Mouse (Mus musculus) naive thymus-derived CD4-positive, alpha-beta T cell, adult 2 months (primary cell): Measurements from ENCODE around the gene Kdelr2.

ENCODE experiments used
- DNase-seq: peaks from one replicate; pipeline ENCODE4 v3.0.0-alpha.2; 2011; ENCODE audit warnings: low read depth

Gene Kdelr2

GRCm38 (mm10) chr5:143401556-143401955 lies 2.1 kb upstream of the Kdelr2 start:
- no peak for DNase-seq

GRCm38 (mm10) chr5:143404148-143404930 lies 701 bp downstream of the Kdelr2 start:
- DNase-seq: peak; percentile 28

GRCm38 (mm10) chr5:143405200-143405599 lies 1.6 kb downstream of the Kdelr2 start:
- no peak for DNase-seq

DNA sequence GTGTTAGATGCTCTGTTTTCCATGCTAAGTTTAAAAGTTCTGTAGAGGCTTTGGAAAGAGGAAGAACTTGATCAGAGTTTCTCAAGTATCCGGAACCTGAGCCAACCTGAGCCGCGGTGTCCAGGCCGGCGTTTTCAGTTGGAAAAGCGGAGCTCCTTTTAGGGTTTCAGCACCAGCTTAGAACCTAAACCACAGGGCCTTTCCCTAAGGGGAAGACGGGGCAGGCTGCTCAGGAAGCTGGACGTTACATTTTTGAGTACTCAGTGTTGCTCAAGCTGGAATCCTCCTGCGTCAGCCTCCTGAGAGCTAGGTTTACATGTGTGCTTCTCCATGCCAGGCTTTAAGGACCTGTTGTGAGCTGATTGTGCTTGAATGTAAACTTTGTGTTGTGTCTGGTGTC lies 2.9 kb downstream of the Kdelr2 start:
- no peak for DNase-seq

DNA sequence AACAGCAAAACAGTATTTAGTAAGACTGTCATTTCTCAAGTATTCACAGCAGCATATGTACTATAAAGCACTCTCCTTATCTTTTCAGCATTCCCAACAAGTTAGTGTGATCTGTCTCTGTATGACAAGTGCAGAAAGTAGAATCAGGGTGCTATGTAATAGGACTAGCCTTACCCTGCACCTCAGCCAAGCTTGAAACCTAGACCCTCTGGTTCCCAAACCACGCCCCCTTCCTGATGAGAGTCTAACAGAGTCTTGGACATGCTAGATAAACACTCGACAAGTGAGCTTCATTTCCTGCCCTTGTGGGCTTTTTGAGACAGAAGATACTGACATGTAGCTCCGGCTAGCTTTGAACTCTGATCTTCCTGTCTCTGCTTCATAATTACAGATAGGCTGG lies 5.6 kb downstream of the Kdelr2 start:
- DNase-seq: no peak

- no peak for DNase-seq
Measured at GRCm38 (mm10) chr5:143410841-143411395, 7.3 kb downstream of the Kdelr2 start.

- DNase-seq: no peak
Measured at GRCm38 (mm10) chr5:143421484-143421883, 17.8 kb downstream of the Kdelr2 start.

- DNase-seq: no peak
Measured at GRCm38 (mm10) chr5:143422990-143423389, 19.4 kb downstream of the Kdelr2 start.

DNA sequence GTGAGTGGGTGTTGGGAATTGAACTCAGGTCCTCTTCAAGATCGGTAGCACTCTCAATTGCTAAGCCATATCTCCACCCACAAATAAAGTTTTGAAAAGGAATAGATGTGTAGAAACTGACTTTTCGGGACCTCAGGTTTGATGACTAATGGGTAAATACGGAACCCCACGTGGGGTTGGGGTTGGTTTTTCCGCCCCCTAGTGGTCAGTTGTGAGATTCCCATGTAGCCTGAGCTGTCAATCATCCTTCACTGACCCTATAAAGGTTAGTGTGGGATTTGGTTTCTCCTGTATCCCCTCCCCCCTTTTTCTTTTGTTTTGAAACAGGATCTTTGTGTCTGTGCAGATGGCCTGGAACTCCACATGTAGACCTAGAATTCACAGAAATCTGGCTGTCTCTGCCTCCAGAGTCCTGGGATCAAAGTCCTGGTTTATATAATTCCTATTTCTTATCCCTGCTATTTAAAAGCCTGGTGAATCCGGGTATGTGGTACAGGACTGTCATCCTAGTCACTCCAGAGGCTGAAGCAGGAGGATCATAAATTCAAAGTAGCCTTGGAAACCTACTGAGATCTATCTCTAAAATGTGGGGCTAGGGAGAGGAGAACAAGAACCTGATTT lies 20.4 kb downstream of the Kdelr2 start:
- peak; percentile 81 for DNase-seq

GRCm38 (mm10) chr5:143434421-143434820 lies 30.8 kb downstream of the Kdelr2 start:
- DNase-seq: peak; percentile 83

DNA sequence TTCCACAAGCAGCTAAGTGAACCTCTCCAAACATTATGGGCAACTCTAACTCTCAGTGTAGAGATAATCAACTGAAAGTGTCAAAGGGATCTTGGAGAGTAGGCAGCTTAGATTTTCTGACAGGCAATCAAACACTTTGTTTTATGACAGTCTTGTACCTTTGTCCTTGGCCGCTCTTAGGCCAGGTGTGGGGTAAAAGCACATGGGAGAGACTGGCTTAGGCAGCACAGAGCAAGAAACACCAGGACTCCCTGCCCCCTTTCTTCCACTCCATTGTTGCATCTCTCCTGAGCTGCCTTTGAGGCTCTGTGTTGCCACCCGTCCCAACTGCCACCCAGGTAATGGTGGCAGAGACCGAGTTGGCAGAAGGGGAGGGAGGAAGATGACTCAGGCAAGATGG lies 37.7 kb downstream of the Kdelr2 start:
- DNase-seq: no peak

DNA sequence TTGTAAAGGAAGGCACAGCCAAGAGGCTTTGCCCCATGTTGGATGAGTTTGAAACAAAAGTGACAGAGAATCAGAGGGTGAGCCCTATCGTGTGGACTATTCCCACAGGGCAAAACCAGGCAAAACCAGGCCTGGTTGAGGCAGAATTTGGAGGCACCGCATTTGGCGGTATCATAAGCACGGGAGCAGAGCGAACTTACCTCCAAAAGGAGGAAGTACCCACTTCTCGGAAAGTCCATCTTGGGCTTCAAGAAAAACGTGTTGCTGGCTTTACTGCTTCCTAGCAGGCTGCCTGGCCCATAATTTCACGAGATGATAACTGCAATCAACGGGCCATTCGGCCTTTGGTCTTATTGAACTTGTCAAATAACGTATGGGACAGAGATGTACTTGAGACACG lies 38.1 kb downstream of the Kdelr2 start:
- no peak for DNase-seq

GRCm38 (mm10) chr5:143463671-143464070 lies 60.0 kb downstream of the Kdelr2 start:
- DNase-seq: peak; percentile 17

GRCm38 (mm10) chr5:143464100-143464756 lies 60.6 kb downstream of the Kdelr2 start, which contains the start of gene Daglb:
Gene Daglb, plus strand, starts transcription at chr5:143464584.
- peak; percentile 84 for DNase-seq

DNA sequence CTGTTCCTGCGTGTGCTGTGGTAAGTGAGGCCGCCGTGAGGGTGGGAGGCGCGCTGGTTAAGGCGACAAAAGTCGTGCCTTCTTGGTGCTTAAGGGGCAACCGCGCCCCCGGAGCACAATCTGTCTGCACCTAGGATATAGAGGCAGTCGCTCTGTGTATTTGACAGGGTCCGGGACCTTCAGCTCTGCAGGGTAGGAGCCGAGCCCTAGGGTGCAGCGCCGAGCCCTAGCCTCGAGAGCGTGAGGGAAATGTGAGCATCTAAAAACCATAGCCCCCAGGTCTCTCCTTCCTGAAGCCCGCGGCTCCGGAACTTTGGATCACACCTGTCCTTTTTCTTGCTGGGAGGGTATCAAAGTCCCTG lies 61.1 kb downstream of the Kdelr2 start:
- no peak for DNase-seq

DNA sequence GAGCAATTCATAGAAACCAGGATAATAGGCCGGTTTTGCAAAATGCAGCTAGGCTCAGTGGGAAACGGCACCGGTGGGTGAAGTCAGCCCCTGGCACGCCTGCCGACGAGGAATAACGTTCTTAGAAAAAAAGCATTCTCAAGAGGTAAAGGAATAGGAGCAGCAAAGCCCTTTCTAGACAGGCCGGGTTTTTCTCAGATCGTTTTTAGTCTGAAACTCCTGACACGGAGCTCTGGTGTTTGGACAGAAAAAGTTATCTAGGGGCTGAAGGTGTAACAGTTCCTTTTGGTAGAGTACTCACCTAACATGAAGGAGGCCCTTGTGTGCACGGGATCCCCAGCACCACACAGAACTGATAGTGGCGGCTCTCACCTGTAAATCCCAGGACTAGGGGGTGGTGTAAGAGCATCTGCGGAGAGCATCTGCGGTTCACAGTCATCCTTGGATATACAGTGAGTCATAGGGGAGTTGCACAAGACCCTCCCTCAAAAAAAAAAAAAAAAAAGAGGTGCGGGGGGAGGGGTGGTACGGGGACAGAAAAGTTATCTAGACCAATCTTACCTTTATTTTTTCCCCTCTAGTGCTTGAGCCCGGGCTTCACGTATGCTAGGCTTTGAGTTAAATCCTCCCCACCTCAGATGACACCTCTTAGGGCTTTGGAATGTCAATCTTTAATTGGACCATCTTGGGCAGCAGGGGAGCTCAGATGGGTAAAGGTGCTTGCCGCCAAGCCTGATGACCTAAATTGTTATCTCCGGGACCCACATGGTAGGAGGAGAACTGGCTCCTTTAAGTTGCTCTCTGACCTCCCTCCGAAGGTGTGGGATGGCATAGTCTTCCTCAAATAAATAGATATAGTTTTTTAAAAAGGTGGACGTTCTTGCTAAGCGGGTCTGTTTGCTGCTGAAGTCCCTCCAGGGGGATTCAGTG lies 61.8 kb downstream of the Kdelr2 start:
- no peak for DNase-seq

DNA sequence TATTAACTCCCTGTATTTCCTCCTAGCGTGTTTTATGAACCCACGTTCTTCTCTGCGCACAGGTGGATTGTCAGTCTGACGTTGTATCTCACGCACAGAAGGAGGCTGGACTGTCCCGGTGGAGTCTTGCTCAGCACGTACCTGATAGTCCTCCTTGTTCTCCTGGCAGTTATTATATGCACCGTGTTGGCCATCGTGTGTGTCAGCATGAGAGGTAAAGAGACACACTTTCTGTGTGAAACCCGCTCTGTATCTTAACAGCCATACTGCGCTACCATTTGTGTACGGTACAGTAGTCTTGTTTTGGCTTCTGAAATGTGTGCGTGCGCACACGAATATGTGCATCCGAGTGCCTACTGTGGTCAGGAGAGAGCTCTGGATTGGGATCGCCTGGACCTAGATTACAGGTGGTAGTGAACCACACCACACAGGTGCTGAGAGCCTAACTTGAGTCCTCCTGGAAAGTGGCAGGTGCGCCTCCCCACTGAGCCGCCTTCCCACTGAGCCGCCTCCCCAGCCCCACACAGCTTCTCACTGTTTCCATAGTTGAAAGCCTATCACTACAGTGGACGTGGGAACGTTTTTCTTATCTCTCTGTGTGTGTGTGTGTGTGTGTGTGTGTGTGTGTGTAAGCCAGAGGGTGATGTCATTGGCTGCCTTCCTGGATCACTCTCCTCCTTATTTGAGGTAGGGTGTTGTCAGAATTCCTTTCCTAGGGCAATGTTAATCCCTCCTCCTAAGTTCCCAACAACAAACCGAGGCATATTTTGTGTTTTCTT lies 63.4 kb downstream of the Kdelr2 start:
- no peak for DNase-seq

- DNase-seq: no peak
Measured at GRCm38 (mm10) chr5:143467931-143468330, 64.3 kb downstream of the Kdelr2 start.

DNA sequence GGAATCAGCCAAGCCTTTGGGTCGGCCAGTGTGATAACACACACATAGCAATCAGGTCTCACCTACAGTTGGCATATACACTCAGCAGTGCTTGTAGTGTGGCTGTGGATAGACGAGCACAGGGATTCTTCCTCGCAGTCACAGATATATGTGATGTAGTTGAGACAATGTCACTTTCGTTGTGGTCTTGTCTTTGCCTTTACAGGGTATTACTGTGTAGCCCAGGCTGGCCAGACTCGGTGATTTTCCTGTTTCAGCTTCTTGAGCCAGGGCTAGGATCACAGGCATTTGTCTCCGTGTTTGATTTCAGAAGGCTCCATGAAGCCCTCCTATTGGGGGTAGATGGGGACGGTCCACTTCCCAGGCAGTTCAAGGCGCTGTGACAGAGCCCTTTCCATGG lies 66.0 kb downstream of the Kdelr2 start:
- no peak for DNase-seq

- DNase-seq: no peak
Measured at GRCm38 (mm10) chr5:143470421-143471164, 67.0 kb downstream of the Kdelr2 start.
